Mouse (Mus musculus): ENCODE data around the gene Ssbp3. TPM values are rescaled to one million over a fixed set of nuclear protein-coding genes. Genes with fewer than 3 reads are reported as not detected.
A peak's percentile ranks its signal among the peaks of the same experiment; 100 is the strongest.

The Ssbp3 gene
- 93.7 and 94.2 TPM in 2 replicates for polyA plus RNA-seq (2012)

GRCm38 (mm10) chr4:106910201-106911172, at the start of gene Ssbp3:
TSS of gene Ssbp3 (plus strand) at chr4:106910701.
- Histone ChIP-seq H3K4me3 (replicated peaks) (peak within 1 kb of the TSS; percentile 98), H3K36me3 (ENCODE audit: control insufficient read depth) (peaks cover 31% of the 10 kb centered on the region), H3K4me1 (ENCODE audit: control insufficient read depth) (peaks cover 73% of the 10 kb centered on the region), H3K27me3 (ENCODE audit: control insufficient read depth) (no peaks in the 10 kb centered on the region), H3K9me3 (ENCODE audit: control insufficient read depth, low read length) (no peaks in the 10 kb centered on the region)
- TF ChIP-seq TAL1 (IDR thresholded peaks at IDR 0.05; ENCODE audit: low read length): no peak
- no peak for TF ChIP-seq GATA1 (IDR thresholded peaks at IDR 0.05; ENCODE audit: low read length)

- peaks cover 3% of the 10 kb centered on the region for H3K9me3 ChIP-seq (ENCODE audit: control insufficient read depth, low read length)
- no peak overlapping the region for H3K4me3 ChIP-seq (replicated peaks)
- no peaks in the 10 kb centered on the region for H3K36me3 ChIP-seq (ENCODE audit: control insufficient read depth)
- H3K4me1 ChIP-seq (ENCODE audit: control insufficient read depth): no peaks in the 10 kb centered on the region; the same call in 1 of the 2 replicates
- TF ChIP-seq TAL1 (IDR thresholded peaks at IDR 0.05; ENCODE audit: low read length): no peak
- no peak for TF ChIP-seq GATA1 (IDR thresholded peaks at IDR 0.05; ENCODE audit: low read length)
- peaks cover 26% of the 10 kb centered on the region for H3K27me3 ChIP-seq (ENCODE audit: control insufficient read depth)
Observed at GRCm38 (mm10) chr4:106861871-106862270, 48.6 kb upstream of the Ssbp3 start.

GRCm38 (mm10) chr4:106862317-106862716, 48.2 kb upstream of the Ssbp3 start:
- Histone ChIP-seq H3K27me3 (ENCODE audit: control insufficient read depth) (peaks cover 23% of the 10 kb centered on the region), H3K9me3 (ENCODE audit: control insufficient read depth, low read length) (no peaks in the 10 kb centered on the region), H3K4me3 (replicated peaks) (no peak overlapping the region), H3K4me1 (ENCODE audit: control insufficient read depth) (no peaks in the 10 kb centered on the region; the same call in 1 of the 2 replicates), H3K36me3 (ENCODE audit: control insufficient read depth) (no peaks in the 10 kb centered on the region)
- TF ChIP-seq GATA1 (IDR thresholded peaks at IDR 0.05; ENCODE audit: low read length): no peak
- TF ChIP-seq TAL1 (IDR thresholded peaks at IDR 0.05; ENCODE audit: low read length): no peak

- H3K27me3 ChIP-seq (ENCODE audit: control insufficient read depth): peaks cover 23% of the 10 kb centered on the region
- no peak overlapping the region for H3K4me3 ChIP-seq (replicated peaks)
- no peaks in the 10 kb centered on the region for H3K36me3 ChIP-seq (ENCODE audit: control insufficient read depth)
- TF ChIP-seq TAL1 (IDR thresholded peaks at IDR 0.05; ENCODE audit: low read length) (no peak), GATA1 (IDR thresholded peaks at IDR 0.05; ENCODE audit: low read length) (no peak)
- no peaks in the 10 kb centered on the region; the same call in 1 of the 2 replicates for H3K4me1 ChIP-seq (ENCODE audit: control insufficient read depth)
- no peaks in the 10 kb centered on the region for H3K9me3 ChIP-seq (ENCODE audit: control insufficient read depth, low read length)
Observed at GRCm38 (mm10) chr4:106862767-106863370, 47.6 kb upstream of the Ssbp3 start.

- H3K9me3 ChIP-seq (ENCODE audit: control insufficient read depth, low read length): no peaks in the 10 kb centered on the region
- H3K4me1 ChIP-seq (ENCODE audit: control insufficient read depth): peaks cover 18% of the 10 kb centered on the region
- TF ChIP-seq TAL1 (IDR thresholded peaks at IDR 0.05; ENCODE audit: low read length) (no peak), GATA1 (IDR thresholded peaks at IDR 0.05; ENCODE audit: low read length) (no peak)
- H3K36me3 ChIP-seq (ENCODE audit: control insufficient read depth): no peaks in the 10 kb centered on the region
- H3K4me3 ChIP-seq (replicated peaks): no peak overlapping the region
- H3K27me3 ChIP-seq (ENCODE audit: control insufficient read depth): peaks cover 23% of the 10 kb centered on the region
Observed at GRCm38 (mm10) chr4:106865415-106866110, 44.9 kb upstream of the Ssbp3 start.

GRCm38 (mm10) chr4:106866381-106866780, 44.1 kb upstream of the Ssbp3 start:
- no peaks in the 10 kb centered on the region for H3K9me3 ChIP-seq (ENCODE audit: control insufficient read depth, low read length)
- H3K4me1 ChIP-seq (ENCODE audit: control insufficient read depth): peaks cover 24% of the 10 kb centered on the region
- H3K27me3 ChIP-seq (ENCODE audit: control insufficient read depth): peaks cover 19% of the 10 kb centered on the region
- no peak overlapping the region for H3K4me3 ChIP-seq (replicated peaks)
- H3K36me3 ChIP-seq (ENCODE audit: control insufficient read depth): no peaks in the 10 kb centered on the region
- TF ChIP-seq GATA1 (IDR thresholded peaks at IDR 0.05; ENCODE audit: low read length) (no peak), TAL1 (IDR thresholded peaks at IDR 0.05; ENCODE audit: low read length) (no peak)

- H3K4me1 ChIP-seq (ENCODE audit: control insufficient read depth): peaks cover 24% of the 10 kb centered on the region
- no peak for TF ChIP-seq TAL1 (IDR thresholded peaks at IDR 0.05; ENCODE audit: low read length)
- no peak for TF ChIP-seq GATA1 (IDR thresholded peaks at IDR 0.05; ENCODE audit: low read length)
- peaks cover 16% of the 10 kb centered on the region for H3K27me3 ChIP-seq (ENCODE audit: control insufficient read depth)
- no peaks in the 10 kb centered on the region for H3K36me3 ChIP-seq (ENCODE audit: control insufficient read depth)
- no peaks in the 10 kb centered on the region for H3K9me3 ChIP-seq (ENCODE audit: control insufficient read depth, low read length)
- no peak overlapping the region for H3K4me3 ChIP-seq (replicated peaks)
Observed at GRCm38 (mm10) chr4:106866845-106867244, 43.7 kb upstream of the Ssbp3 start.

- TF ChIP-seq TAL1 (IDR thresholded peaks at IDR 0.05; ENCODE audit: low read length) (no peak), GATA1 (IDR thresholded peaks at IDR 0.05; ENCODE audit: low read length) (no peak)
- no peak overlapping the region for H3K4me3 ChIP-seq (replicated peaks)
- H3K4me1 ChIP-seq (ENCODE audit: control insufficient read depth): peaks cover 24% of the 10 kb centered on the region
Observed at GRCm38 (mm10) chr4:106868737-106869438, 41.6 kb upstream of the Ssbp3 start.

More at GRCm38 (mm10) chr4:106868737-106869438, 41.6 kb upstream of the Ssbp3 start:
- Histone ChIP-seq H3K27me3 (ENCODE audit: control insufficient read depth) (peaks cover 4% of the 10 kb centered on the region), H3K9me3 (ENCODE audit: control insufficient read depth, low read length) (no peaks in the 10 kb centered on the region), H3K36me3 (ENCODE audit: control insufficient read depth) (no peaks in the 10 kb centered on the region)

Data from erythroblast, embryonic 14.5 days (primary cell).